Mouse (Mus musculus) right cerebral cortex, postnatal 10 days (tissue): ENCODE data around the gene Syt9.

Source experiments
- DNase-seq, 2 experiments: peaks; one replicate each; pipeline ENCODE4 v3.0.0; 2021; ENCODE audit warnings: low spot score in 2 of 2

Gene Syt9

DNA sequence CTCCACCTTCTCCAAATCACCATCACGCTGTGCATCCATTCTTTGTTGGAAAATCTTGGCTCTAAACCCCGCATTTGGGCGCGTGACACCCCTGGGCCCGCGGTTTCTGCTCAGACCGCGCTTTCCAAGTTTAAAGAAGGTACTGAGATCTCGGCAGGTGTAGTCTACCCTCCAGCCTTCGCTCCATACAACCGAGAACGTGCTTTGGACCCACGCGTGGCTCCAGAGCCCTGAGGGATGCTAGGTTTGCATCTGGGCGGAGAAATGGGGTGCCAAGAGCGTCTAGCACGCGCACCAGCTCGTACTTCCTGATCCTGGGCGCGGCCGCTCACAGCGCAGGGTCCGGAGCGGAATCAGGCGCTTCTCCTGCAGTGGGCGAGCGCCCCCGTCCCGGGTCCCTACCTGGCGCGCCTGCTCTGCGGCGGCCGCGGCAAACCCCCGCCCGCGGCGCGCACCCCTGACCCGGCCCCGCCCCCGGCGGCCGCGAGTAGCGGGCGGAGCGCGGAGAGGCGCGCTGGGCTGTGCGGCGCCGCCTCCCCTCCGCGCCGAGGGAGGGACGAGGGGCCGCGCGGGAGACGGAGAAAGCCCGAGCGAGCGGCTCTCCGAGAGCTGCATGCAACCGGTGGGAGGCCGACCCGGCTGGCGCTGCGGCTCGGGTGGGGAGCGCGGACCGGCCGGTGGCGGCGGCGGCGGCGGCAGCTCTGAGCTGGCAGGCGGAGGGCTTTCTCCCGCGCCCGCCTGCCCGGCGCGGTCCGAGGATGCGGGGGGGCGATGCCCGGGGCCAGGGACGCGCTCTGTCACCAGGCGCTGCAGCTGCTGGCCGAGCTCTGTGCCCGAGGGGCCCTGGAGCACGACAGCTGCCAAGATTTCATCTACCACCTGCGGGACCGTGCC lies at the start of gene Syt9:
Gene Syt9, plus strand, starts transcription at position 497 of the 894 bp plus-strand sequence.
- peak; percentile 42 to 52 for DNase-seq

- DNase-seq: no peak
These were observed 31.5 kb upstream of the Syt9 start for GRCm38 (mm10) chr7:107339013-107339412.

- no peak for DNase-seq
These were observed 30.9 kb upstream of the Syt9 start for GRCm38 (mm10) chr7:107339560-107340057.

DNA sequence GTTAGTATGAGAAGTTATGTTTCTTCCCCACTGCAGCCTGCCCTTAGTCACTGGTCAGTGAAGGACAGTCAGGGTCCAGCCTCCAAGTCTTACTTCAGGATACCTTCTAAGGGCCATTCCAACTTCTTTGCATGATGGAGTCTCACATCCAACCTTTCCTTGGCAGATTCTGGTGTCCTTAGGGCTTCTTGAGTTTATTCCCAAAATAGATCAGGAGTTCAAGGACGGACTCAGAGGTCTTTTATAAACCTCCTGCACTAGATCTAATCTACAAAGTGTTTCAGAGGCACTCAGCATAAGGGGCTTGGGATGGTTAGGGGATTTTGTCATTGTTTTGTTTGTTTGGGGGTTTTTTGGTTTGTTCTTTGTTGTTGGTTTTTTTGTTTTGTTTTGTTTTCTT lies 30.3 kb upstream of the Syt9 start:
- no peak for DNase-seq

DNA sequence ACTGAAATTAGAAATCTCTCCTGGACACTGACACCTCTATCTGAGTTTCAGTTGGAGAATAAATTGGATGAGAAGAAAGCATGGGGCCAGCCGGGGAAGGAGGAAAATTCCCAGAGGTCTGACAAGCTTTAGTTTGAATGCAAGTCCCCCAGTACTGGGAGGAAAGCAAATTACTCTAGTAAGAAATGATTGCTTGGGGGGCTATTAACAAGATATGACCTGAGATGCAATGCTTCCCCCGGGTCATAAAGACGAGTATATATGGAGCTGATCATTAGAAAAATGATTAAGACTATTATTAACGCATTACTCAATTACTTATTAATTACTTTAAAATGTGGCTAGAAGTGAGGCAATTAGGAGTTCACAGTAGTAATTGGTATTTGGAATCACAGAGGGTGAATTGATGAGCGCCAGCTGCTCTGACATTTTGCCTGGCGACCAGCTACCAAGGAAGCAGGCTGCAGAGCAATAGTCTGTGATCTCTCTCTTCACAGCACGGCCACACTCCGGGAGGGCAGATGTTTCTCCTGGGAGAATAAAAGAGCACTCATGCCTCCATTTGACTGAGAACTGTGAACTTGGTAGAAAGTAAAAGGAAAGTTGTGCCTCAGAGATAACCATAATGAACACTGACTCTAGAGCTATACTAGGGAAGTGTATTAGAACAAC lies 28.9 kb upstream of the Syt9 start:
- DNase-seq: peak; percentile 22 to 23

DNA sequence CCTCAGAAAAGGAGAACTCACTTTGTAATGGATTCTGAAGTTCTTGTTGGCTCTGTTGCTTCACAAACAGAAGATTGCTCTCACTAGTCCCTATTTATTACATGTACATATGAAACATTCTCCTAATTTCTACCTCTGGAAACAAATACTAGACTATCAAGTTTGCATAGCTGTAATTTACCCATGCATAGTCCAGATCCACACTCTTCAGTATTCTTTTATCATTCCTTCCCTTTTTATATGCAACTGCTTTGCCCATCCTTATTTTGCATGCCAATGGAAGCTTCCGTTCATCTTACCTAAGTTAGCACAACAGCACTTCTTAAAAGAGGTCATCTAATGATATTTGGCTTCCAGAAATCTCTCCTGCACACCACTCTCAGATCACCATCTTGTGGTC lies 21.3 kb upstream of the Syt9 start:
- DNase-seq: no peak

GRCm38 (mm10) chr7:107362153-107362552 lies 8.4 kb upstream of the Syt9 start:
- DNase-seq: no peak

- no peak for DNase-seq
These were observed 7.9 kb upstream of the Syt9 start for GRCm38 (mm10) chr7:107362634-107363033.

DNA sequence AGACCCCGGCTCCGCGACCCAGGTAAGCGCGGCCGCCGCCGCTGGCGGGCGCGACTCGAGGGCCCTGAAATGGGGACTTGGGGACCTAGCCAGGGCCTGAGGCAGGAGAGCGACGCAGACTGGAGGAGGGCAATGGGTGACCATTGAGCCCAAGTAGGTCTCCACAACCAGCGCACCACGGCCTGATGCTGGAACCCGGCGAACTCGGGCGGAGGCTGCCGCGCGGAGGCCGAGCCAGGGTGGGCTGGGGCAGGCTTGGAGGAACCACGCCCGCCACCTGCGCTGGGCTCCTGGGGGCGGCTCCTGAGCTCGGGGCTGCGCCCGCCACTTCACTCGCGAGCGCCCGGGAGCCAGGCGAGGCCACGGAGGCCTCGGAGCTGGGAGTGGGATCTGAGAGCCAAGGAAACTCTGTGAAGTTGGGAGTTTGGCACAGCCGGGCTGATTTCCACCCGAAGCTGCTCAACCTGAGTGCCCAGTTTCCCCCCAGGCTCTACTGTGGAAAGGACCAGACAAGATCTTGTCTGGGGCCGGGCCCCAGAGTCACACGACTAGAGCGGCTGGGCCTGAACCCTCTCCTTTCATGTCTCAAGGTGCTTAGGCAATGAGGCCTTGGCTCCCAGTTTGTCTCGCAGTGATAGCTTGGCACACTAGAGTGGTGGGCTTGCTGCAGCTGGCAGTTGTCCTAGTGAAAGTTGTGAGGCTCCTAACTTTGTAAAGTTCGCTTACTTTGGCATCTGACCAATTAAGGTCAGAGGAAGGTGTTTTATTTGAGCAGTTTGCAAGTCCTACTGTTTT lies 795 bp downstream of the Syt9 start:
- peak in 1 of 2 experiments; percentile 35 for DNase-seq

- no peak for DNase-seq
These were observed 10.0 kb downstream of the Syt9 start for GRCm38 (mm10) chr7:107380562-107380961.

DNA sequence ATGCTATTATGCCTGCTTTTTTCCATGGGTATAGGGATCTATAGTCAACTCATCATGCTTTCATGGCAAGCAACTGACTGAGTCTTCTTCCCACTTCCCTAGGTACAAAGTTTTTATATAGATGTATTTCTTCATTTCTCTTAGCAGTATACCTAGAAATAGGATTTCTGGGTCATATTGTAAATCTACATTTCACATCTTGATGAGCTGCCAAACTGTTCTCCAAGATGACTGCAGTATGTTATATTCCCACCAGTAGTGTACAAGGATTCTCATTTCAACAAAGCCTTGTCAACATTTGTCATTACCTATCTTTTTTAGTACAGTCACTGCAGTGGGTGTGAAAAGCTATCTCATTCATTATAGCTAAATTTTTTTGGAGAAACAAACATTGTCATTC lies 19.1 kb downstream of the Syt9 start:
- DNase-seq: no peak

- DNase-seq: no peak
These were observed 22.2 kb downstream of the Syt9 start for GRCm38 (mm10) chr7:107392749-107393148.

GRCm38 (mm10) chr7:107400061-107400799 lies 29.7 kb downstream of the Syt9 start:
- DNase-seq: peak; percentile 77 to 78

DNA sequence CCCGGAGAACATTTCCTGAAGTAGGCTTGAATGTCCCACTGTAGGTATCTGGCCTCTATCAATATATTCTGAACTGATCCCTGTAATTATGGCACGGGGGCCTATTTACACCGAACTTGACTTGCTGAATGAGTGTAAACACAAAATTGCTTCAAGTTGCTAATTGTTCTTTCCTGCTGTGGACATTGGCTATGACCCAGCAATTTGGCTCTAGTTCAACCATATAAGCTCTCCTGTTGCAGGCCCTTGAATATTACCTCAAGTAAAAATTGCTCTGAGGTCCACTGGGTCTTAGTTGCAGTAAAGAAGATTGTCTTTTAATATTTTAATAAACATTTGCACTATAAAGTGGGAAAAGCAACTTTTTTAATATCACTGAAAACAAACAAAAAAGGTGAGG lies 32.7 kb downstream of the Syt9 start:
- no peak for DNase-seq

GRCm38 (mm10) chr7:107414928-107415327 lies 44.4 kb downstream of the Syt9 start:
- no peak for DNase-seq

GRCm38 (mm10) chr7:107417043-107417850 lies 46.7 kb downstream of the Syt9 start:
- no peak for DNase-seq

DNA sequence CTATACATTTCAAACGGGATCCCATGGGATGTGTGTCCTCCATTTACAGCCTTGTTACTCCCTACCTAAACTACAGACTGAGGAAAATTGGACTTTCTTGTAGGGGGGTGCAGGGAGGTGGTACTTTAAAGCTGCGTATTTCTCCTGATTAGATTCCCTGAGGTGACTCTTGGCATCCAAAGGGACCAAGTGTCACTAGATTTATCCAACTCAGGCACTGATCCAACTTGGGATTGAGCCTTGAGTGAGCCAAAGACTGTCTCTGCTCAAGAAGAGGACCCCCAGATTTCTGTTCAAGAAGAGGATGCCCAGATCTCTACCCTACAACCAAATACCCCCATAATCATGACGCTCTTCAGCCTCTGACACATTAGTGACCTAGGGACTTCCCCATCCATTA lies 66.9 kb downstream of the Syt9 start:
- DNase-seq: no peak

- no peak for DNase-seq
These were observed 74.1 kb downstream of the Syt9 start for GRCm38 (mm10) chr7:107444579-107444978.

DNA sequence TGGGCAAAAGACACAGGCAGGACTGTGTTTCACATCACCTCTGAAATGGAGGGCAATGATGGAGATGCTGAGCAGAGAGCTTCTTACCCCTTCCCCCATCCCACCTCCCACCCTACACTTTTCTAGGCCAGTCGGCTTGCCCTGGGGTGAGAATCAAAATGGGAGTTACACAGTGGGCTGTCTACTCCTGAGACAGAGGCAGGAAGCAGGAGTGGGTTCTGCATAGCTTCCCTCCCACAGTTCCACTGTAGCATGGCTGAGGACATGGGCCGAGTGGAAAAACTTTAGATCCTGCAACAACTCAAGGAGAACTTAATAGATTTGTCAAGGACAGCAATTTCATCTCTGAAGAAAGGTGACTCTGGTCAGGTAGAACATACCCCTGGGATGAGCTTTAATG lies 84.1 kb downstream of the Syt9 start:
- no peak for DNase-seq

GRCm38 (mm10) chr7:107455118-107455521 lies 84.6 kb downstream of the Syt9 start:
- DNase-seq: peak in 1 of 2 experiments; percentile 33
